Mouse (Mus musculus): ENCODE measurements around the gene Rif1.

The Rif1 gene

GRCm38 (mm10) chr2:52072491-52073140 lies at the start of gene Rif1:
Gene Rif1 (plus strand): TSS chr2:52072832.
- peak; percentile 86 for DNase-seq

- no peak for DNase-seq
Measured at GRCm38 (mm10) chr2:52027061-52027460, 45.6 kb upstream of the Rif1 start.

DNA sequence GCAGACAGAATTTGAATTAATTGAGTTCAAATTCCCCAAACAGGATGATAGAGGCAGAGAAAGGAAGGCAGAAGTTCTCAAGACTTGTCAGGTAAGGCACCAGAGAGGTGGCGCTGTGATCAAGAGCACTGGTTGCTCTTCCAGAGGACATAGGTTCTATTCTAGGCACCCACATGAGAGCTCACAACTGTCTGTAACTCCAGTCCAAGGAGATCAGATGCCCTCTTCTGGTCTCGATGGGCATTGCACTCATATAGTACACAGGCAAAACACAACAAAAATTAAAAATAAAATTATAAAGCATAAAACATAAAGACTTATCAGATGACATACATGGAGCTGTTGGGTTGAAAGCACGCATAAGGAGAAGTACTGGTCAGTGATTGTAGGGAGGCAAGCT lies 43.2 kb upstream of the Rif1 start:
- DNase-seq, result no peak

GRCm38 (mm10) chr2:52031491-52031890 lies 41.1 kb upstream of the Rif1 start:
- no peak for DNase-seq

DNA sequence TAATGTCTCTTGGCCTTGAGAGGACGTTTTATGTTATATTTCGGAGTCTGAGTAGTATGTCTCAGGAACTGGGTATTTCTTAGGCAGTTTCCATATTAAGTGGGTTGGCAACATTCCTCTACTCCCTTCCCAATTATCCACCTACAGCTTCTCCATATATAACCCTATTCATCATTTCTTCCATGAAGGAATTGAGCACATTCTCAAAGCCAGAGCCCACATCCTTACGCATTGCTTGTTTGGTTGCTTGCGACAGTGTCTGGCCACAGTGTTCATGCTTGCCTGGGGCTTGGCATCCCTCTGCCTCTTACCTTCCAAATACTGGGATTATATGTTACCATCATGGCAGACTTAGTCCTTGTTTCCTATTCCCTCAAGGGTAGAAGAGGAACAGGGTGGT lies 38.0 kb upstream of the Rif1 start:
- DNase-seq, result no peak

- no peak for DNase-seq
Measured at GRCm38 (mm10) chr2:52035144-52035543, 37.5 kb upstream of the Rif1 start.

DNA sequence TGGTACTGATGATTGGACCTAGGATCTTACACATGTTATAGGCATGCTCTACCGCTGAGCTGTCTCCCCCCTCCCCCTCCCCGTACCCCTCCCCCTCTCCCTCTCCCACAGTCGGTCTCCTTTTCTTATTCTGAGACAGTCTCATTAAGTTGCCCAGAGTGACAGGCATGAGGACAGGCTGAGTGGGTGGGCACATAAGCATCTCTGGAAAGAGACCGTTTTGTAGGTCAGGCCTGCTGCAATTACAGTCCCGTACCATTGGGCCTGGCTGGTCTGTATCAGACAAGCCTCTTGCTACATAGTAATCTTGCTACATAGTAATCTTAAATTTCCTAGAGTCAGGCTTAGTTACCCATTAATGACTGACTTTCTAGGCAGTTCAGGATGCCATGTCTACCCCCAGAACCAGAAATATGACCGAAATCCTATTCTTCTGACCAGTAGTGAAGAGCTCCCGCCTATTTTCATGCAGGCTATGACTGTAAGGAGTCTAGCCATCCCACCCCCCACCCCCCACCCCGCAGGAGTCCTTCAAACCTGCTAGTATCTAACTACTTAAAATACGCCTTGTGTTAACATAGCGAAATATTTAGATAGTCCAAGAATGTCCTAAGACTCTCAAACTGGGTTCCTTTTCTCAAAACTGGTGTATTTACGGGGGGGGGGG lies 35.6 kb upstream of the Rif1 start:
- DNase-seq, result no peak

GRCm38 (mm10) chr2:52037882-52038281 lies 34.8 kb upstream of the Rif1 start, which contains the start of gene Tnfaip6:
Gene Tnfaip6 (plus strand): TSS chr2:52038009.
- peak; percentile 20 for DNase-seq

DNA sequence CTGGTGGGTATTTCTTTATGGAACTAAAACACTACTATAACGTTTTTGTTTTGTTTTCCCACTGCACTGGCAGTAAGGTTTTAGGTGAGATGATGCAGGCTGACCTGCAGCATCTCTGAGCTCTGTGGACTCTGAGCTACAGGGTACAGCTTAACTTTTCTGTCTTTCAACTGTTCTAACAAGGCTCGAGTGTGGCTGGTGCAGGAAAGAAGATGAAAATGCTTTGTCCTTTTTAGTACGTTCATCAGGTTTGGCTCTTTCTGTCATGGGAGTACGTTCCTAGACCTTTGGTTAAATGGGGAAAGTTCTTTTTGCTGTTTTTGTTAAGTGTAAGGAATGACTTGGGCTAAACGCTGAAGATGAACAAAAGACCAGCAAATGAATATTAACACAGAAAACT lies 34.1 kb upstream of the Rif1 start:
- no peak for DNase-seq

GRCm38 (mm10) chr2:52039083-52039801 lies 33.4 kb upstream of the Rif1 start:
- no peak for DNase-seq

GRCm38 (mm10) chr2:52042132-52042531 lies 30.5 kb upstream of the Rif1 start:
- DNase-seq, result no peak

- DNase-seq, result peak; percentile 15
Measured at GRCm38 (mm10) chr2:52042714-52043113, 29.9 kb upstream of the Rif1 start.

DNA sequence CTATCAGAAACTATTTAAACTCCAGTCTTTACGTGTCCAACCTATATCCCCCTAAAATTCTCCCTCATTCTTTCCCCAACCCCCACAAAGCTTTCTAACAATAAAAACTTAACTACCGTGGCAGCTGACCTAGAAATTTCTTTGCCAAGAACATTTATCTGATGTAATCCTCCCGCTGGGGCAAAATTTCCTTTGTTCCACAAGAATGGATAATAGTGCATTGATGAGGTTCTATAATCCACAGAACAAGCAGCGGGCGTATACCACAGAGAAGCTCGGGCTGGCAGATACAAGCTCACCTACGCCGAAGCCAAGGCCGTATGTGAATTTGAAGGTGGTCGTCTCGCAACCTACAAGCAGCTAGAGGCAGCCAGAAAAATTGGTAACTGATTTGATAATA lies 29.1 kb upstream of the Rif1 start:
- DNase-seq, result no peak

DNA sequence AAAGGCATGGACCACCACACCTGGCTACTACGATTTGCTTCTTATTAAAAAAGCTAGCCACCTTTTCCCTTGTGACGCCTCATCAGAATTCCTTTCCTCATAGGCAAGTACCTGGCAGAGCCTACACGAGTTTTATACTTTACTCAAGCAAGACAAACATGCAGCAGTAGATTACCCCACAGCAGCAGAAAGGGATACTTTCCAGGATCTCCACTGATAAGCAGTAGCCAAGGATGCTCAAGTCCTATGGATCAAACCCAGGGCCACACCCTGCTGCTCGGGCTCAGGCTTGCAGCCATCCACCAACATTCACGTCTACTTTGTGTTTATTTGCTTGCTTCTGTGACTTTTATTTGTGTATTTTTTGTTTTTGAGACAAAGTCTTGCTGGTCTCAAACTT lies 26.6 kb upstream of the Rif1 start:
- no peak for DNase-seq

GRCm38 (mm10) chr2:52050823-52051222 lies 21.8 kb upstream of the Rif1 start:
- no peak for DNase-seq

DNA sequence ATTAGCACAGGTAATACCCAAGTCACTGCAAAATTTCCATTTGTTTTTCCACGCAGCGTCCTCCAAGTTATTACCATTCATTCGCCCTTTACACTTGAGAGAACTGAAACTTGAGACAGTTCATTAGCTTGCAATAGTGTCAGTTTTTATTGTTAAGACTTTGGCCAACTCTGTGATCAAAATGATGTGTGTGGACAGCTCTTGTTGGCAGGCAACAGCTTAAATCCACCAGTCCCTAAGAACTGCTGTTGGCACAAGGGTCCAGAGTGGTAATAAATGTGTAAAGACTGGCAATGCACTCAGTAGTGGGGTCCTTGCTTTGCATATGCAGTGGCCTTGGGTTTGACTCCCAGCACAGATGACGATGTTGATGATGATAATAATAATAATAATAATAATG lies 20.3 kb upstream of the Rif1 start:
- no peak for DNase-seq

- DNase-seq, result no peak
Measured at GRCm38 (mm10) chr2:52053502-52053901, 19.1 kb upstream of the Rif1 start.

DNA sequence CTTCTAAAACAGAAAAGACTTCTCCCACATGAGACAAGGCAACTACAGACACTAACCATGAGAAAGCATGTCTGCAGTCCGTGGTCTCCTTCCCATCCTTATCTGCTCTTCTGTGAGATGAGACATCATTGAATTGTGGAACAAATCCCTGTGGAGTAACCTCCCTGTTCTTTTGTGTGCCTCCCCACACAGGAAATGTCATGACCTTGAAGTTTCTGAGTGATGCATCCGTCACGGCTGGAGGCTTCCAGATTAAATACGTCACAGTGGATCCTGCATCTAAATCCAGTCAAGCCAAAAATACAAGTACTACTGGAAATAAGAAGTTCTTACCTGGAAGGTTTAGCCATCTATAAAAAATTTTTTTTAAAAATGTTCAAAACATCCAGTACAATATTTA lies 17.0 kb upstream of the Rif1 start:
- no peak for DNase-seq

DNA sequence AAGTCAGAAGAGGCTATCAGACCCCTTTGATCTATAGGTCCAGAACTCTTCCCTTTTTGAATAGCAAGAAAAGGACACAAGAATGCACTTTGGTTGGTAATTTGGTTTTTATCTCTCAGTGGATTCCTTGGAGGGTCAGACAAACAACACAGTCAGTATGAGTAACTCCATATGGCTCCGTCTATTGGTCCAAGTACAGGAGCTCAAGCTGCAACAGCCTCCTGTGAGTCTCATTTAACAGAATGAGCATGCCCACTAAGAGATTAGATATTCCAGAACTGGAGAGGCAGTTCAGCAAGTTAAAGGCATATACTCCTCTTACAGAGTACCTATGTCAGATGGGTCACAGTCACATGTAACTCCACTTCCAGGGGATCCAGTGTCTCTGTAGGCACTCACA lies 15.5 kb upstream of the Rif1 start:
- DNase-seq, result no peak

DNA sequence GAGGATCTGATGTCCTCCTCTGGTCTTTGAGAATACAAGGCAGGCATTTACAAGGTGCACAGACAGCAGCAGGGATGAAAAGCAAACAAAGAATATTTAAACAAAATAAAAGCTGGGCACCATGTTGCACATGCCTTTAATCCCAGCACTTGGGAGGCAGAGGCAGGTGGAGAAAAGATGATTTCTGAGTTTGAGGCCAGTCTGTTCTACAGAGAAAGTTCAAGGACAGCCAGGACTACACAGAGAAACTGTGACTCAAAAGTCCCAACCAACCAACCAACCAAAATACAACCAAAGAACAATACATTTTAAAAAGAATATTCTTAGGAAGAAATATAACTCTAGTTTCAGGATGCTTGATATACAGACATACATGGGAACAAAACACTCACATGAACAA lies 15.0 kb upstream of the Rif1 start:
- no peak for DNase-seq

GRCm38 (mm10) chr2:52068641-52069040 lies 4.0 kb upstream of the Rif1 start:
- DNase-seq, result no peak

- DNase-seq, result no peak
Measured at GRCm38 (mm10) chr2:52070816-52071215, 1.8 kb upstream of the Rif1 start.

- DNase-seq, result no peak
Measured at GRCm38 (mm10) chr2:52071241-52071991, 1.2 kb upstream of the Rif1 start.

All from cerebellum, adult 8-10 months (tissue).